ENCODE assay signal across 8 mouse cellular contexts in the genomic region with DNA sequence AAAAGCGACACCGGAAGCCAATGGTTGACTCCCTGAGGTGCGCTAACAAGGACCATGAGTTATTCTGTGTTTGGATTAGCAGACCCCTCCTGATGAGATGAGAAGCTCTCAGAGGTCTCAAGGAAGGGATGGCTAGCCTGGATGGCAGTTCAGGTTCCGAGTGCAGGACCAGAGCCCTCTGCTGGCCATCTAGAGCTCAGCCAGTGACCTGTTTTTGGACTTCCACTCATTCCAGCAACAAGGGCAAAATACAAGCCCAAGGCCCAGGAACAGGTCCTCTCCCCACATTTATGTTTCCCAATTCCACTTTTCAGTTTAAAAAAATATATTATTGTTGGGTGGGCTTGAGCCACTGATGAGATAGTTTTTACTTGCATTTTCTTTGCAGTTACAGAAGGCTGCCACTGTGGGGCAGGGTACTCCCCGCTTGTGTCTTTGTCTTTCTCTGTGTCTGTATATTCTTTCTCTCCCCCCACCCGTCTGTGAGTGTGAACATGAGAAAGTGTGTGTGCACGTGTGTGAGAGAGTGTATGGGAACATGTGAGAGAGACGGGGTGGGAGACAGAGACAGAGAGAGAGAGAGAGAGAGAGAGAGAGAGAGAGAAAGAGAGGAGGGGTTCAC. TPM values are rescaled to one million over a fixed set of nuclear protein-coding genes. Genes with fewer than 3 reads are reported as not detected.
DNase-seq lines count a peak whose midpoint lies in the region; ATAC-seq and TF ChIP-seq lines count a peak whose summit lies in the region.

No protein-coding gene starts in this region.

- H3K79me2 ChIP-seq in liver, adult 2 months (ENCODE audit: control insufficient read depth, insufficient read depth, low read length) = no peaks in the 10 kb centered on the region
- H3K79me2 ChIP-seq in myocyte (ENCODE audit: control insufficient read depth, insufficient read depth) = no peaks in the 10 kb centered on the region

- H3ac ChIP-seq in myocyte (ENCODE audit: control insufficient read depth, insufficient read length) = no peak overlapping the region

- TF ChIP-seq CTCF in liver, adult 2 months (IDR thresholded peaks at IDR 0.05; ENCODE audit: low read depth, low read length) = peak; percentile 87

- H3K9me3 ChIP-seq in forebrain, embryonic 11.5 days (ENCODE audit: control insufficient read depth, low read length) = no peaks in the 10 kb centered on the region
- H3K9me3 ChIP-seq in hindbrain, embryonic 16.5 days (ENCODE audit: control insufficient read depth, low read length) = no peaks in the 10 kb centered on the region

- peak overlapping the region; percentile 56 for H3K4me2 ChIP-seq in forebrain, embryonic 11.5 days (ENCODE audit: low read depth, low read length, severe bottlenecking)
- peak overlapping the region; percentile 37 for H3K4me2 ChIP-seq in hindbrain, embryonic 16.5 days (ENCODE audit: low read length)
- H3K4me2 ChIP-seq in myocyte (ENCODE audit: low read depth) = peak overlapping the region; percentile 81

- DNase-seq in left cerebral cortex, adult 18-20 months (ENCODE audit: low spot score in 2 of 2) = peak; percentile 36 to 52
- no peak for DNase-seq in left cerebral cortex, postnatal 36 days (ENCODE audit: low spot score in 2 of 2)
- peak; percentile 22 to 47 for DNase-seq in adrenal gland, postnatal 36 days
- DNase-seq in forebrain, embryonic 11.5 days (ENCODE audit: low spot score) = peak; percentile 80
- DNase-seq in liver, adult 2 months (ENCODE audit: extremely low read depth, low read depth, low spot score) = peak; percentile 42
- peak; percentile 58 for DNase-seq in thymus, postnatal 25 days

- no peak overlapping the region; the same call in 1 of the 2 replicates for H3K27ac ChIP-seq in forebrain, embryonic 11.5 days (ENCODE audit: low read depth, low read length)
- H3K27ac ChIP-seq in hindbrain, embryonic 16.5 days (ENCODE audit: low read depth, low read length) = no peak overlapping the region
- no peak overlapping the region for H3K27ac ChIP-seq in liver, adult 2 months (replicated peaks; ENCODE audit: insufficient read depth, low read depth, low read length)

- no peaks in the 10 kb centered on the region for H3K36me3 ChIP-seq in forebrain, embryonic 11.5 days (ENCODE audit: control insufficient read depth, insufficient read depth, low read length)
- no peaks in the 10 kb centered on the region for H3K36me3 ChIP-seq in hindbrain, embryonic 16.5 days (ENCODE audit: control insufficient read depth, insufficient read depth, low read length)
- H3K36me3 ChIP-seq in liver, adult 2 months (ENCODE audit: control insufficient read depth, insufficient read depth, low read length) = no peaks in the 10 kb centered on the region
- H3K36me3 ChIP-seq in myocyte (ENCODE audit: control insufficient read depth, insufficient read depth) = no peaks in the 10 kb centered on the region

- TF ChIP-seq POLR2A in liver, adult 2 months (IDR thresholded peaks at IDR 0.05; ENCODE audit: extremely low read depth, insufficient read depth, low read length) = no peak
- TF ChIP-seq POLR2A in myocyte (IDR thresholded peaks at IDR 0.05; ENCODE audit: insufficient read length, low read depth) = no peak

- ATAC-seq in forebrain, embryonic 11.5 days (replicated peaks; ENCODE audit: low FRiP score) = peak; percentile 67
- ATAC-seq in hindbrain, embryonic 16.5 days = 0 out of 2 replicates have a peak, but pooled peaks have one; percentile 15

- WGBS in forebrain, embryonic 11.5 days = 6% methylated on average over 8 of the region's 8 CpGs
- 9% methylated on average over 8 of the region's 8 CpGs for WGBS in hindbrain, embryonic 16.5 days
- 10% methylated on average over 8 of the region's 8 CpGs for WGBS in liver, adult 2 months

- peaks cover 7% of the 10 kb centered on the region; the same call in 1 of the 2 replicates for H3K4me1 ChIP-seq in forebrain, embryonic 11.5 days (replicated peaks; ENCODE audit: control insufficient read depth, insufficient read depth, low read length)
- H3K4me1 ChIP-seq in hindbrain, embryonic 16.5 days (ENCODE audit: control insufficient read depth, insufficient read depth, low read depth, low read length) = peaks cover 21% of the 10 kb centered on the region
- no peaks in the 10 kb centered on the region for H3K4me1 ChIP-seq in liver, adult 2 months (ENCODE audit: control insufficient read depth, insufficient read depth, low read length)

- H3K4me3 ChIP-seq in forebrain, embryonic 11.5 days (ENCODE audit: low read depth, low read length) = peak overlapping the region; percentile 31
- peak overlapping the region; percentile 5; the same call in 1 of the 2 replicates for H3K4me3 ChIP-seq in hindbrain, embryonic 16.5 days (ENCODE audit: low read length)
- no peak overlapping the region for H3K4me3 ChIP-seq in liver, adult 2 months (ENCODE audit: insufficient read depth, low read depth, low read length)
- H3K4me3 ChIP-seq in myocyte = peak overlapping the region; percentile 14

- peak overlapping the region; percentile 45 for H3K9ac ChIP-seq in forebrain, embryonic 11.5 days (ENCODE audit: low read length)
- H3K9ac ChIP-seq in hindbrain, embryonic 16.5 days (ENCODE audit: low read depth, low read length) = peak overlapping the region; percentile 10; the same call in 1 of the 2 replicates
- no peak overlapping the region for H3K9ac ChIP-seq in liver, adult 2 months (ENCODE audit: low read depth, low read length)

- intact Hi-C loops in left cerebral cortex, postnatal 36 days (cut with DNase I) = loop anchor here (2.0 to 10.0 kb wide), 5 partner anchors 52 to 1242 kb away; partner anchors contain the start of gene Lamb3

- H3K27me3 ChIP-seq in forebrain, embryonic 11.5 days (ENCODE audit: control insufficient read depth, insufficient read depth, low read length) = no peaks in the 10 kb centered on the region
- no peaks in the 10 kb centered on the region for H3K27me3 ChIP-seq in hindbrain, embryonic 16.5 days (replicated peaks; ENCODE audit: control insufficient read depth, insufficient read depth, low read length)
- H3K27me3 ChIP-seq in liver, adult 2 months (ENCODE audit: control insufficient read depth, insufficient read depth, low read length) = no peaks in the 10 kb centered on the region
- no peaks in the 10 kb centered on the region for H3K27me3 ChIP-seq in myocyte (ENCODE audit: control insufficient read depth, insufficient read depth, insufficient read length)

TF ChIP-seq in myocyte, 11 proteins besides CTCF, POLR2A, EP300 and RAD21:
- no peak for TF ChIP-seq TCF3 (IDR thresholded peaks at IDR 0.05; ENCODE audit: insufficient read length, low read depth)
- no peak for TF ChIP-seq MAX (IDR thresholded peaks at IDR 0.05; ENCODE audit: low read depth)
- TF ChIP-seq MYOG (IDR thresholded peaks at IDR 0.05; ENCODE audit: control insufficient read depth in 1 of 3, insufficient read depth in 1 of 3, insufficient read length in 2 of 3, low read depth in 2 of 3) = no peak
- no peak for TF ChIP-seq REST (IDR thresholded peaks at IDR 0.05; ENCODE audit: insufficient read depth, insufficient read length)
- TF ChIP-seq SRF (IDR thresholded peaks at IDR 0.05; ENCODE audit: control insufficient read depth, insufficient read length, low read depth) = no peak
- no peak for TF ChIP-seq E2F4 (IDR thresholded peaks at IDR 0.05; ENCODE audit: insufficient read depth)
- TF ChIP-seq POLR2AphosphoS2 (IDR thresholded peaks at IDR 0.05; ENCODE audit: insufficient read length, low read depth) = no peak
- no peak for TF ChIP-seq USF1 (IDR thresholded peaks at IDR 0.05; ENCODE audit: low read depth)
- no peak for TF ChIP-seq CEBPB (IDR thresholded peaks at IDR 0.05; ENCODE audit: insufficient read depth, poor library complexity, severe bottlenecking)
- no peak for TF ChIP-seq MYOD1 (IDR thresholded peaks at IDR 0.05; ENCODE audit: control insufficient read depth in 1 of 3, insufficient read length in 2 of 3, low read depth in 2 of 3)
- TF ChIP-seq TCF12 (IDR thresholded peaks at IDR 0.05; ENCODE audit: insufficient read depth, poor library complexity, severe bottlenecking) = no peak

RNA-seq across cellular contexts. Expression of gene Camk1g, which starts 12.9 kb away (rescaled TPM):
- total RNA-seq in left cerebral cortex, adult 18-20 months (2021) = 10 to 100 TPM; 38.1 to 38.2 TPM
- total RNA-seq in left cerebral cortex, postnatal 36 days (2021) = 10 to 100 TPM; 32.4 to 47.1 TPM
- total RNA-seq in adrenal gland, postnatal 36 days (2021) = under 1 TPM; 0.26 TPM
- polyA plus RNA-seq in forebrain, embryonic 11.5 days (2014; fragmentation: Nextera tagmentation; extraction: Ambion mirVana) = 15.0 and 17.4 TPM in 2 replicates
- 44.2 and 44.6 TPM in 2 replicates for polyA plus RNA-seq in hindbrain, embryonic 16.5 days (2015; fragmentation: Nextera tagmentation; extraction: Ambion mirVana)
- total RNA-seq in liver, adult 2 months (2014; rRNA removed) = not detected in 2 replicates
- polyA plus RNA-seq in liver, adult 2 months (2012; rRNA removed) = not detected in 2 replicates
- 4.1 TPM for polyA plus RNA-seq in myocyte (2012; fragmentation: generic; extraction: Trizol)

Comparison
In these comparisons a context has a peak if more than half of its experiments do, and no peak if none do; other contexts are left out.
1. DNase-seq: peak in left cerebral cortex, adult 18-20 months (2 of 2), adrenal gland, postnatal 36 days (2 of 2), forebrain, embryonic 11.5 days (single experiment), liver, adult 2 months (single experiment) and thymus, postnatal 25 days (single experiment); none in left cerebral cortex, postnatal 36 days (0 of 2).
2. RNA of gene Camk1g, which starts 12.9 kb away (total RNA-seq): 32.4 to 47.1 TPM in left cerebral cortex, postnatal 36 days and 38.1 to 38.2 TPM in left cerebral cortex, adult 18-20 months; 0.26 TPM in adrenal gland, postnatal 36 days and not detected in liver, adult 2 months; every median in the first group is over 10 times any median in the second.
3. Peak in every context shown above with its lines, with median percentiles within 50 percentile points of each other: H3K4me2 ChIP-seq.